Mouse (Mus musculus): ENCODE results near the gene Fzr1. TPM values are rescaled to one million over a fixed set of nuclear protein-coding genes. Genes with fewer than 3 reads are reported as not detected.

Gene Fzr1
- polyA plus RNA-seq, 1 experiment from 2014 or later, result 83.0 TPM

DNA sequence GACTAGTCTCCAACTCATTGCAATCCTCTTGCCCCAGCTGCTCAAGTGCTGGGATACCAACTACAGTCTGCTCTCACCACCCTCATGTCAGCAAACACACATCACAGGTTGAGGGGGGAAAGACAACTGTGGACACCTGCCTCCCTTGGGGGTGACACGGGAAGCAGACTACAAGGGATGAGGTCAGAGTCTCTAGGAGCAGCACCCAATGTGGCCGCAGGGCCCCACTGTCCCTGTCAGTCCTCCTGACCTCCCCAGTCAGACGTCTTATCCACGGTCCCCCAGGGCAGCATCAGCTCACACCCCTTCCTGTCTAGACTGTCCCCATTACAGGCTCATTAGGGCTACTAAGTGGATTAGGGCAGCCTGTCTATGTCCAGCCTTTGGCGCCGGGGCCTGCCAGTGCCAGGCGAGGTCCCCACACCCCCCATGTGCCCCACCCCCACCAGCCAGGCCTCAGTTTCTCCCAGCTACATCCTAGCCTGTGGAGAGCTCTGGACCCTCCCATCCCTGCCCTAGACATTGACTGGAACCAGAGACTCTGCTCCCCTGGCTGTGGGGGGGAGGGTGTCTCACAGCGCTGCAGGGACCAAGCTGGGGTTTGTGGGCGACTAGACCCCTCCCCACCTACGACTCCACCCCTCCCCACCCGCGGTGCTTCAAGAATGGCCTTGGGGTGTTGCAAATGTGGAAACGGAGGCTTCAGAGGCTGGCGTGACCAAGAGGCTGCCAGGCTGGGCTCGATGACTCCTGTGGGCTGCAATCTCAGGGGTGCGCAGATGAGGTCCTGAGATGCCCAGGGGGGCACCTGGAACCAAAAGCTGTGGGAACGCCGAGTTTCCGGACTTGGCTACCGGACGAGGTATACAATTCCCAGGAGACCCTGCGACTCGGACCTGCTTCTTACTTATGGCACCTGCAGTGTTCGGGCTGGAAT is 28.5 kb upstream of the Fzr1 start:
- DNase-seq (ENCODE audit: low spot score) (no peak), ATAC-seq (ENCODE audit: low FRiP score) (no peak)
- Histone ChIP-seq H3K4me1 (replicated peaks; ENCODE audit: control insufficient read depth, insufficient read depth, low read length) (peaks cover 33% of the 10 kb centered on the region), H3K27me3 (ENCODE audit: control insufficient read depth, insufficient read depth, low read length) (peaks cover 22% of the 10 kb centered on the region), H3K9me3 (ENCODE audit: control insufficient read depth, low read length) (no peaks in the 10 kb centered on the region), H3K4me2 (replicated peaks; ENCODE audit: low read depth, low read length) (peak overlapping the region; percentile 26), H3K27ac (ENCODE audit: low read depth, low read length) (0 out of 2 replicates have a peak overlapping the region, but pooled peaks have one; percentile 10), H3K9ac (ENCODE audit: low read depth, low read length) (peak overlapping the region; percentile 45), H3K36me3 (ENCODE audit: control insufficient read depth, insufficient read depth, low read length) (no peaks in the 10 kb centered on the region), H3K4me3 (ENCODE audit: low read depth, low read length) (peak overlapping the region; percentile 23; the same call in 1 of the 2 replicates)
- WGBS, result 22% methylated on average over 24 of the region's 24 CpGs

DNA sequence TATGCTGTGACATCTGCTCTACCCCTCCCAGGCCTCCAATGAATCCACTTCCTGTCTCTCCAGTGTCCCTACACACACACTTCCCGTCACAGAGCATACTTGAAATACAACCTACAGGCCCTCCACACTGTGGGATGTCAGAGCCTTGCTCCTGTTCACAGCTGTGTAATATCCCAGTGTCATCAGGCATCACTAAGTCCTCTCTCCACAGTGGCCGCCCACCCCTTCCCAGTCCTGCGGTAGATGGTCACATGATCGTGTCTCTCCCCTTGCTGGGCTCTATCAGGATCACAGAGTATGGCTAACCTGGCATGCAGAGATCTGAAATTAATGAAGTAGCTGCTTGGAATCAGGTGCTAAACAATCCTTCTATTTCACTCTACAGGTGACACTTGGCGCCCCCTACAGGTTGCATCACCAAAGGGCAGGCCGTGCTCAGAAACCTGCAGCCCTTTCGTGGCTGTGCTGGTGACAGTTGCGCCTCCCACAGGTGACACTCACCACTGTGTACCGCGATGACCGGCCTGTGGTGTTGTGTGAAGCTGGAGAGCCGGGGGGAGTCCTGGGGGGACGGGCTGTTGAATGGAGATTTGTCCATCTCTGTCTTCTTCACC is 27.4 kb upstream of the Fzr1 start:
- no peak overlapping the region for H3K4me2 ChIP-seq (replicated peaks; ENCODE audit: low read depth, low read length)
- H3K9ac ChIP-seq (ENCODE audit: low read depth, low read length), result no peak overlapping the region
- H3K27ac ChIP-seq (ENCODE audit: low read depth, low read length), result no peak overlapping the region
- no peak for DNase-seq (ENCODE audit: low spot score)
- H3K27me3 ChIP-seq (ENCODE audit: control insufficient read depth, insufficient read depth, low read length), result peaks cover 22% of the 10 kb centered on the region
- 42% methylated on average over 13 of the region's 13 CpGs for WGBS
- H3K36me3 ChIP-seq (ENCODE audit: control insufficient read depth, insufficient read depth, low read length), result no peaks in the 10 kb centered on the region
- ATAC-seq (ENCODE audit: low FRiP score), result no peak
- H3K9me3 ChIP-seq (ENCODE audit: control insufficient read depth, low read length), result no peaks in the 10 kb centered on the region
- H3K4me1 ChIP-seq (replicated peaks; ENCODE audit: control insufficient read depth, insufficient read depth, low read length), result peaks cover 41% of the 10 kb centered on the region
- H3K4me3 ChIP-seq (ENCODE audit: low read depth, low read length), result no peak overlapping the region

- Histone ChIP-seq H3K36me3 (ENCODE audit: control insufficient read depth, insufficient read depth, low read length) (no peaks in the 10 kb centered on the region), H3K4me1 (replicated peaks; ENCODE audit: control insufficient read depth, insufficient read depth, low read length) (peaks cover 45% of the 10 kb centered on the region), H3K9ac (ENCODE audit: low read depth, low read length) (no peak overlapping the region), H3K27ac (ENCODE audit: low read depth, low read length) (no peak overlapping the region), H3K4me3 (ENCODE audit: low read depth, low read length) (no peak overlapping the region), H3K4me2 (replicated peaks; ENCODE audit: low read depth, low read length) (no peak overlapping the region), H3K9me3 (ENCODE audit: control insufficient read depth, low read length) (no peaks in the 10 kb centered on the region), H3K27me3 (ENCODE audit: control insufficient read depth, insufficient read depth, low read length) (peaks cover 24% of the 10 kb centered on the region)
- DNase-seq (ENCODE audit: low spot score), result no peak
- ATAC-seq (ENCODE audit: low FRiP score), result no peak
- 56% methylated on average over 18 of the region's 18 CpGs for WGBS
These were observed 26.4 kb upstream of the Fzr1 start for GRCm38 (mm10) chr10:81404720-81405119.

GRCm38 (mm10) chr10:81404082-81404481 is 25.8 kb upstream of the Fzr1 start:
- Histone ChIP-seq H3K9me3 (ENCODE audit: control insufficient read depth, low read length) (no peaks in the 10 kb centered on the region), H3K4me3 (ENCODE audit: low read depth, low read length) (no peak overlapping the region), H3K4me2 (replicated peaks; ENCODE audit: low read depth, low read length) (no peak overlapping the region), H3K27ac (ENCODE audit: low read depth, low read length) (0 out of 2 replicates have a peak overlapping the region, but pooled peaks have one; percentile 36), H3K27me3 (ENCODE audit: control insufficient read depth, insufficient read depth, low read length) (peaks cover 24% of the 10 kb centered on the region), H3K9ac (ENCODE audit: low read depth, low read length) (no peak overlapping the region), H3K36me3 (ENCODE audit: control insufficient read depth, insufficient read depth, low read length) (no peaks in the 10 kb centered on the region), H3K4me1 (replicated peaks; ENCODE audit: control insufficient read depth, insufficient read depth, low read length) (peaks cover 41% of the 10 kb centered on the region)
- ATAC-seq (ENCODE audit: low FRiP score) (no peak), DNase-seq (ENCODE audit: low spot score) (no peak)
- WGBS, result 12% methylated on average over 9 of the region's 9 CpGs

DNA sequence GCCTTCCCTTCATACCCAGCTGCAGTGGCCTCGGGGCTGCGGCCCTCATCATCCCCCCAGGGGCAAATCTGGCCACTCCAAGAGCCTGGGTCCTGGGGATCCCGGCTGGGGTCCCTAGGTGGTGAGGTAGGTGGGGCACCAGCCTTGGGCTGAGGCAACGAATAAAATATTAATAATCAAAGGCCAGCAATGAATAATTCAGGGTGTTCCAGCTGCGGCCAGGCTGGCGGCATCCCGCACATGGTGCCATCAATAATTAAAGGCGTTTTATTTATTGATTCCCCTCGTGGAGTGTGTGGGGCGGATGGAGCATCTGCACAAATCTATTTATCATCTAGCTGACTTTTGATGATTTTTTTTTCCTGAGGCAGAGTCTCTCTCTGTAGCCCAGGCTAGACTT is 25.2 kb upstream of the Fzr1 start:
- no peaks in the 10 kb centered on the region for H3K9me3 ChIP-seq (ENCODE audit: control insufficient read depth, low read length)
- no peaks in the 10 kb centered on the region for H3K36me3 ChIP-seq (ENCODE audit: control insufficient read depth, insufficient read depth, low read length)
- no peak overlapping the region for H3K4me3 ChIP-seq (ENCODE audit: low read depth, low read length)
- peak overlapping the region; percentile 96 for H3K27ac ChIP-seq (ENCODE audit: low read depth, low read length)
- ATAC-seq (ENCODE audit: low FRiP score) (no peak), DNase-seq (ENCODE audit: low spot score) (no peak)
- 44% methylated on average over 10 of the region's 10 CpGs for WGBS
- peak overlapping the region; percentile 27; the same call in 1 of the 2 replicates for H3K4me2 ChIP-seq (replicated peaks; ENCODE audit: low read depth, low read length)
- H3K4me1 ChIP-seq (replicated peaks; ENCODE audit: control insufficient read depth, insufficient read depth, low read length), result peaks cover 41% of the 10 kb centered on the region
- H3K27me3 ChIP-seq (ENCODE audit: control insufficient read depth, insufficient read depth, low read length), result peaks cover 23% of the 10 kb centered on the region
- H3K9ac ChIP-seq (ENCODE audit: low read depth, low read length), result peak overlapping the region; percentile 38

DNA sequence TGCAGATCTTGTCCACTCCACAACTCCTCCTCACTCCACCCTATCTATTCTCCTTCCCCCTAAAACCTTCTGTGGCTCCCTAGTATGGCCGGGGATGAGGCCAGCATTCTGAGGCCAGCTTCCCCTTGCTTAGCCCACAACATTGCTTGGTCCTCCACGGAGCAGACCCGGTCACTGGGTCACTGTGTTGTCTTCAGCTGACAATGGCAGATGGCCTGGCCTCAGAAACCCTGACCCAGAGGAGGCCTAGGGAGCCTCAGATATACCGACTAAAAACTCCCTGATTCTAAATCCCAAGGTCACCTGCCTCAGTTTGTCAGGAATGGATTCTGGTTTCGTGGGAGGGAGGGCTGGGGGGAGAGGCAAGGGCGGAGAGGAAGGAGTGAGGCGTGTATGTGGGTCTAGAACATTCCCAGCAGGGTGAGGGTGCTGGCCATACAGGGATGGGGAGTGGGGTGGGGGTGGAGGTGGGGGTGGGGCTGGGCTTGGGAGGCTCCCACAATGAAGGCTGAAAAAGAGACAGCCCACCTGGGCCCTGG is 24.0 kb upstream of the Fzr1 start:
- H3K27me3 ChIP-seq (ENCODE audit: control insufficient read depth, insufficient read depth, low read length), result peaks cover 17% of the 10 kb centered on the region
- no peaks in the 10 kb centered on the region for H3K36me3 ChIP-seq (ENCODE audit: control insufficient read depth, insufficient read depth, low read length)
- DNase-seq (ENCODE audit: low spot score), result no peak
- 16% methylated on average over 7 of the region's 7 CpGs for WGBS
- peak overlapping the region; percentile 27 for H3K4me2 ChIP-seq (replicated peaks; ENCODE audit: low read depth, low read length)
- 0 out of 2 replicates have a peak overlapping the region, but pooled peaks have one; percentile 6 for H3K4me3 ChIP-seq (ENCODE audit: low read depth, low read length)
- peak; percentile 5 for ATAC-seq (ENCODE audit: low FRiP score)
- no peaks in the 10 kb centered on the region for H3K9me3 ChIP-seq (ENCODE audit: control insufficient read depth, low read length)
- peaks cover 32% of the 10 kb centered on the region for H3K4me1 ChIP-seq (replicated peaks; ENCODE audit: control insufficient read depth, insufficient read depth, low read length)
- H3K9ac ChIP-seq (ENCODE audit: low read depth, low read length), result peak overlapping the region; percentile 52
- peak overlapping the region; percentile 96 for H3K27ac ChIP-seq (ENCODE audit: low read depth, low read length)

DNA sequence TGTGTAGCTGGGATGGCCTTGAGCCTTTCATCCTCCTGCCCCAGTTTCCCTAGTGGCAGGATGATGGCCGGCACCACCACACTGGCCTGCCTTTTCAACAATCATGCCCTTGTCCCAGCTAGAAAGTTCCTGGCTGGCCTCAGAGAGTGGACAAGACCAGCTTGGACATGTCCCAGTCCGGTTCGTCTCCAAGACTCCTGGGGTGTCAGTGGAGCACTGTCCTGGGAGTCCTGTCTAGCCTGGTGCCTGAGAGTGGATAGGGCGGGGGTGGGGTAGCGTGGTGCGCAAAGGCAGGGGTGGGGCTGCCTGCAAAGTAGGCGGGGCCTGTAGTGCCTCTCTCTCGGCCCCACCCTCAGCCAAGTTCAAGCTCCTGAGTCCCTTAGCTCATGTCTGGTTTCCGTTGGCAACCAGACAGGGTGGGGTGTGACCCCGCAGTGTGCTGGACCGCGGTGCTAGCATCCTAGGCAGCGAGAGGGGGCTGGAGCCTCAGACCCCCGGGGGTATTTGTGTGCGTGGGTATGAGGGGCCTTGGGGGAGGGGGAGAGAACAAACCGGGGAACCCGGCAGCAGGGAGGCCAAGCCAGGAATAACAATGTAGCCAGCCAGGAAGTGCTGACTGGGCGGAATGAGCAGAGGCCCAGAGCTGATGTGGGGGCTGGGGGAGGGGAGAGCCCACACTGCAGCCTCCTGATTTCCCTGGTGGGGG is 23.4 kb upstream of the Fzr1 start:
- H3K4me3 ChIP-seq (ENCODE audit: low read depth, low read length), result 0 out of 2 replicates have a peak overlapping the region, but pooled peaks have one; percentile 6
- 4% methylated on average over 18 of the region's 18 CpGs for WGBS
- H3K27me3 ChIP-seq (ENCODE audit: control insufficient read depth, insufficient read depth, low read length), result peaks cover 11% of the 10 kb centered on the region
- peak; percentile 87 for ATAC-seq (ENCODE audit: low FRiP score)
- peak; percentile 84 for DNase-seq (ENCODE audit: low spot score)
- H3K9me3 ChIP-seq (ENCODE audit: control insufficient read depth, low read length), result no peaks in the 10 kb centered on the region
- peak overlapping the region; percentile 27 for H3K4me2 ChIP-seq (replicated peaks; ENCODE audit: low read depth, low read length)
- H3K4me1 ChIP-seq (replicated peaks; ENCODE audit: control insufficient read depth, insufficient read depth, low read length), result peaks cover 26% of the 10 kb centered on the region
- peak overlapping the region; percentile 96 for H3K27ac ChIP-seq (ENCODE audit: low read depth, low read length)
- no peaks in the 10 kb centered on the region for H3K36me3 ChIP-seq (ENCODE audit: control insufficient read depth, insufficient read depth, low read length)
- peak overlapping the region; percentile 52; the same call in 1 of the 2 replicates for H3K9ac ChIP-seq (ENCODE audit: low read depth, low read length)

DNA sequence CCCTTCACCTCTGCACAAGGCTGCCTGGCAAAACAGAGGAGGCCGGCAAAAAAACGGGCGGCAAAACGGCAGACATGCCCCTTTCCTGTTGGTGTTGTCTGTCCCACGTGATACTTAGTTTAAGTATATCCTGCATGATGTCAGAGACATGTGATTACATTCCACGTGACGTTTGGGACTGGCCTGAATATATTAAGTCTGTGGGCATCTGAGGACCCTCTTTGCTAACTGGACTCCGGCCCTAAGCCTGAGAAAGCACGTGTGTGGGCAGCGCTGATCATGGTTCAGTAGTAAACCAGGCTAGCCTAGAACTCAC is 22.8 kb upstream of the Fzr1 start:
- peak overlapping the region; percentile 52; the same call in 1 of the 2 replicates for H3K9ac ChIP-seq (ENCODE audit: low read depth, low read length)
- peaks cover 26% of the 10 kb centered on the region for H3K4me1 ChIP-seq (replicated peaks; ENCODE audit: control insufficient read depth, insufficient read depth, low read length)
- H3K4me2 ChIP-seq (replicated peaks; ENCODE audit: low read depth, low read length), result no peak overlapping the region
- peak overlapping the region; percentile 96 for H3K27ac ChIP-seq (ENCODE audit: low read depth, low read length)
- peaks cover 8% of the 10 kb centered on the region for H3K27me3 ChIP-seq (ENCODE audit: control insufficient read depth, insufficient read depth, low read length)
- 24% methylated on average over 10 of the region's 10 CpGs for WGBS
- no peak overlapping the region for H3K4me3 ChIP-seq (ENCODE audit: low read depth, low read length)
- DNase-seq (ENCODE audit: low spot score), result peak; percentile 64
- H3K9me3 ChIP-seq (ENCODE audit: control insufficient read depth, low read length), result no peaks in the 10 kb centered on the region
- ATAC-seq (ENCODE audit: low FRiP score), result peak; percentile 18
- H3K36me3 ChIP-seq (ENCODE audit: control insufficient read depth, insufficient read depth, low read length), result no peaks in the 10 kb centered on the region
